Mouse (Mus musculus): ENCODE results near the gene Itga10. TPM values are rescaled to one million over a fixed set of nuclear protein-coding genes. Genes with fewer than 3 reads are reported as not detected.

The Itga10 gene
- polyA plus RNA-seq, 1 experiment from 2014 or later: 0.52 TPM

DNA sequence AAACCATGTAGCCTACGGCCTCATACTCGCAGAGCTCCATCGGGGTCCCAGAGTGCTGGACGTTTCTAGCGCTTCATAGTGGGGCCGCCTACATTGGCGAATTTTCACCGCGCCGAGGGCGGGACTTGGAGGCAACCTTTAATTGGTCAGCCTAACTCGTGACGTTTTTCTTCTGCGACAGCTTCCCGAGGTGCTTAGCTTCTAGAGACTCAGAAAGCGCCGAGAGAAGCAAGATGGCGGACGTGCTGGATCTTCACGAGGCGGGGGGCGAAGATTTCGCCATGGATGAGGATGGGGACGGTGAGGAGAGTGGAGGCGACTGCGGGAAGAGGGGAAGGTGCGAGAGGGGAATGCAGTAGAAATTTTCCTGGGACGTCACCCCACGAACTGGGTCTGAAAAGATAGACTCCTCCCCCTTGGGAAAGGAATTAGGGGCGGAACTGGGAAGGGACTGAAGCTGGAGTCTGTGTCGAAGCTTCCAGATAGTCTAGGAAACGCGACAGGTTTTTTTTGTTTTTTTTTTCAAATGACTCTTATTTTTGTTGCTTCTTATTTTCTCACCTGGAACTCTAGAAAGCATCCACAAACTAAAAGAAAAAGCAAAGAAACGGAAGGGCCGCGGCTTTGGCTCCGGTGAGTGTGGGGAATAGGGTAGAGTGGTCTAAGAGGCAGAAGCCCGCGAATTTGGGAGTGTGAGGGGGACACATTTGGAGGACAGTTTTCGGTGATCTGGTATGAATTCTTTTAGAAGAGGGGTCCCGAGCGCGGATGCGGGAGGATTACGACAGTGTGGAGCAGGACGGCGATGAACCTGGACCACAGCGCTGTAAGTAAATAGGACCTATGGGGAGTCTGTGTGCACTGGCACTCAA is 15.4 kb upstream of the Itga10 start, which contains the start of gene Rbm8a:
Gene Rbm8a, plus strand, starts transcription at position 205 of the 872 bp plus-strand sequence.
- Histone ChIP-seq H3K36me3 (ENCODE audit: control insufficient read depth, insufficient read depth, low read length) (peaks cover 5% of the 10 kb centered on the region; the same call in 1 of the 2 replicates), H3K4me1 (ENCODE audit: control insufficient read depth, insufficient read depth, low read length) (peaks cover 14% of the 10 kb centered on the region), H3K4me2 (peak within 1 kb of the TSS; percentile 69), H3K27ac (ENCODE audit: low read depth, low read length) (no peak within 1 kb of the TSS; the same call in 1 of the 2 replicates), H3K9me3 (ENCODE audit: control insufficient read depth, low read length) (no peaks in the 10 kb centered on the region), H3K4me3 (ENCODE audit: low read depth, low read length) (peak within 1 kb of the TSS; percentile 74), H3K9ac (ENCODE audit: low read length) (peak within 1 kb of the TSS; percentile 73), H3K27me3 (ENCODE audit: control insufficient read depth, insufficient read depth, low read length) (no peaks in the 10 kb centered on the region)
- 1% methylated on average over 48 of the region's 48 CpGs for WGBS
- ATAC-seq (ENCODE audit: low FRiP score): peak; percentile 95
- DNase-seq (ENCODE audit: low spot score, missing footprints): peak; percentile 100

DNA sequence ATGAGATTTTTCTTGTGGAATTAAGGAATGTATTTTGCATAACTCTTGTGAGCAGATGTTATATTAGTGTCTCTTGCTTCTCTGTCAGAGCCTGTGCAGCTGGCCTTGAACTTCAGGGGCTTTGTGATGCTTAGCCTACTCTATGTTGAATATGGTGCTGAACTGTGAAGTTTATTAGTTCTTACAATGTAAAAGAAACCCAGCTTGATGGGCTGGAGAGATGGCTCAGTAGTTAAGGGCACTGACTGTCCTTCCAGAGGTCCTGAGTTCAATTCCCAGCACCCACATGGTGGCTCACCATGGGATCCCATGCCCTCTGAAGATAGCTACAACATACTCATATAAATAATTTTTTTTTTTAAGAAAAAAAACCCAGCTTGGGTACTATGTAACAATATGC is 13.3 kb upstream of the Itga10 start:
- H3K36me3 ChIP-seq (ENCODE audit: control insufficient read depth, insufficient read depth, low read length): peaks cover 5% of the 10 kb centered on the region; the same call in 1 of the 2 replicates
- no peak for ATAC-seq (ENCODE audit: low FRiP score)
- H3K27ac ChIP-seq (ENCODE audit: low read depth, low read length): no peak overlapping the region
- no peaks in the 10 kb centered on the region for H3K27me3 ChIP-seq (ENCODE audit: control insufficient read depth, insufficient read depth, low read length)
- DNase-seq (ENCODE audit: low spot score, missing footprints): no peak
- H3K9me3 ChIP-seq (ENCODE audit: control insufficient read depth, low read length): no peaks in the 10 kb centered on the region
- no peak overlapping the region for H3K4me3 ChIP-seq (ENCODE audit: low read depth, low read length)
- H3K4me2 ChIP-seq: no peak overlapping the region
- peaks cover 16% of the 10 kb centered on the region for H3K4me1 ChIP-seq (ENCODE audit: control insufficient read depth, insufficient read depth, low read length)
- no peak overlapping the region for H3K9ac ChIP-seq (ENCODE audit: low read length)

DNA sequence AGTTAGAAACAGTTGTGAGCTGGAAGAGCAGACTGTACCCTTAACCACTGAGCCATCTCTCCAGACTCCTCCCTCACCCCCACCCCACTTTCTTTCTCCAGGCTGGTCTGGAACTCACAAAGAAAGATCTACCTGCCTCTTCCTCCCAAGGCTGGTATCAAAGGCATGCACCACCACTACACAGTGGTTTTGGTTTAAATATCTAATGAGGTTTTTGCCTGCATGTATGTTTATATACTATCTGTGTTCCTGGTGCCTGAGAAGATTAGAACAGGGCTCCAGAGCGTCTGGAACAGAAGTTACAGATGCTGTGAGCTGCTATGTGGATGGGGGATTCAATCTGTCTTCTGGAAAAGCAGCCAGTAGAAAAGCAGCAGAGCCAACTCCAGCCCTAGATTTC is 11.4 kb upstream of the Itga10 start:
- Histone ChIP-seq H3K4me3 (ENCODE audit: low read depth, low read length) (no peak overlapping the region), H3K9ac (ENCODE audit: low read length) (no peak overlapping the region), H3K4me2 (no peak overlapping the region), H3K27ac (ENCODE audit: low read depth, low read length) (no peak overlapping the region), H3K36me3 (ENCODE audit: control insufficient read depth, insufficient read depth, low read length) (peaks cover 5% of the 10 kb centered on the region; the same call in 1 of the 2 replicates), H3K4me1 (ENCODE audit: control insufficient read depth, insufficient read depth, low read length) (peaks cover 14% of the 10 kb centered on the region), H3K27me3 (ENCODE audit: control insufficient read depth, insufficient read depth, low read length) (no peaks in the 10 kb centered on the region), H3K9me3 (ENCODE audit: control insufficient read depth, low read length) (no peaks in the 10 kb centered on the region)
- WGBS: 63% methylated on average over 1 of the region's 1 CpGs
- ATAC-seq (ENCODE audit: low FRiP score) (no peak), DNase-seq (ENCODE audit: low spot score, missing footprints) (no peak)

DNA sequence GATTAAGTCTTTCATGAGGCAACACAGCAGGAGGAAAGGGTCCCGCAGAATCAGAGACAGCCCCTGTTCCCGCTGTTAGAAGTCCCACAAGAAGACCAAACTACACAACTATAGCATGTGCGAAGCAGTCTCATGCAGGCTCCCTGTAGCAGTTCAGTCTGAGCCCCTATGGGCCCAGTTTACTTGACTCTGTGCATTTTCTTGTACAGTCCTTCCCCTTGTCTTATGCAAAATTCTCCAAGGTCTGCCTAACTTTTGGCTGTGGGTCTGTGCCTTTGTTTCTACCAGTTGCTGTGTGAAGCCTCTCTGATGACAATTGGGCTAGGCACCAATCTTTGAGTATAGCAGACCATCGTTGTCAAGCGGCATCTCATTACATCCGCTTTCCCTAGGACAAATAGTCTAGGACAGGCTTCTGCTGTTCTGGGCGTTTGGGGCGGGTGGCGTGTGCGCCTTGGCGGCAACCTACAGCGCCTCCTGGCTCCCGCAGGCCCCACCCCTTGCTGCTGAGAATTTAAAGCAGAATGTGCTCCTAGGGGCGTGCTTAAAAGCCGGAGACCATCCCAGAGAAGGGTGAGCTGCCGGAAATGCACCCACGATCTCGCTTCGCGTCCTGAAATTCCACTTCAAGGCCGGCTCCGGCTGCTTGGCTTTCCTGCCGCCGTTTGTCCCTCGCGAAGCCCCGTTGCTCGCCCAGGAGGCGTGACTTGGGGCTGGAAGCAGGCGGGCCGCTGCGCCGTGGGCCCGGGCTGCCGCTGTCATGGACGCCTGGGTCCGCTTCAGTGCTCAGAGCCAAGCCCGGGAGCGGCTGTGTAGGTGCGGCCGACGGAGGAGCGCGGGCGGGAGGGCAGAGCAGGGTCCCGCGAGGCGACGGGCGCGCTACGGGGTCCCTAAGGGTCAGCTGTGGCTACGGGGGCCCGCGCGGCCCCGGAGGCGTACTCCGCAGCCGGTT is 10.2 kb upstream of the Itga10 start, which contains the start of the genes Pex11b and Gm42957:
Gene Pex11b, plus strand, starts transcription at position 449 of the 952 bp plus-strand sequence.
Gene Gm42957, plus strand, starts transcription at position 547 of the 952 bp plus-strand sequence.
- Histone ChIP-seq H3K4me3 (ENCODE audit: low read depth, low read length) (peak within 1 kb of the TSS; percentile 56), H3K27ac (ENCODE audit: low read depth, low read length) (peak within 1 kb of the TSS; percentile 37), H3K4me2 (peak within 1 kb of the TSS; percentile 88), H3K36me3 (ENCODE audit: control insufficient read depth, insufficient read depth, low read length) (peaks cover 7% of the 10 kb centered on the region; the same call in 1 of the 2 replicates), H3K4me1 (ENCODE audit: control insufficient read depth, insufficient read depth, low read length) (peaks cover 10% of the 10 kb centered on the region), H3K27me3 (ENCODE audit: control insufficient read depth, insufficient read depth, low read length) (no peaks in the 10 kb centered on the region), H3K9me3 (ENCODE audit: control insufficient read depth, low read length) (no peaks in the 10 kb centered on the region), H3K9ac (ENCODE audit: low read length) (peak within 1 kb of the TSS; percentile 80)
- 1% methylated on average over 60 of the region's 60 CpGs for WGBS
- ATAC-seq (ENCODE audit: low FRiP score) (peak; percentile 92), DNase-seq (ENCODE audit: low spot score, missing footprints) (peak; percentile 98)

DNA sequence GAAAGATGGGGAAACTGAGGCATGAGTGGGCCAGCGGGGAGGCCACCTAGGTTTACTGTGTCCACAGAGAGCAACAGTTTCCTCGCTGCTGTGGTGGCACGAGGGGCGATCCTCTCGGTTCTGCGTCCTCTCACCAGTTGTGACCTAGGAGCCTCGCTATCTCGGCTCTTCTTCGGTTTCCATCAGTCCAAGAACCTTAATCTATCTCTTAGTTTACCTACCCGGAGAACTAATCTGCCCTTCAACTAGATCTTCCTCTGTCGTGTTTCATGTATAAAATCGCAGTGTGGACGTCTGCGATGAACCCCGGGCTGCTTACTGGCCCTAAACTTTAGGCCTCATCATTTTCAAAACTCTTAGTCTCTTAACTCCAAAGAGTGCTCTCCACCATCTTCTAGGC is 9.5 kb upstream of the Itga10 start:
- no peak for ATAC-seq (ENCODE audit: low FRiP score)
- 13% methylated on average over 15 of the region's 15 CpGs for WGBS
- Histone ChIP-seq H3K4me2 (peak overlapping the region; percentile 88), H3K36me3 (ENCODE audit: control insufficient read depth, insufficient read depth, low read length) (peaks cover 7% of the 10 kb centered on the region; the same call in 1 of the 2 replicates), H3K27ac (ENCODE audit: low read depth, low read length) (no peak overlapping the region; the same call in 1 of the 2 replicates), H3K4me3 (ENCODE audit: low read depth, low read length) (peak overlapping the region; percentile 56), H3K4me1 (ENCODE audit: control insufficient read depth, insufficient read depth, low read length) (peaks cover 6% of the 10 kb centered on the region), H3K9ac (ENCODE audit: low read length) (peak overlapping the region; percentile 80), H3K27me3 (ENCODE audit: control insufficient read depth, insufficient read depth, low read length) (no peaks in the 10 kb centered on the region), H3K9me3 (ENCODE audit: control insufficient read depth, low read length) (no peaks in the 10 kb centered on the region)
- no peak for DNase-seq (ENCODE audit: low spot score, missing footprints)

DNA sequence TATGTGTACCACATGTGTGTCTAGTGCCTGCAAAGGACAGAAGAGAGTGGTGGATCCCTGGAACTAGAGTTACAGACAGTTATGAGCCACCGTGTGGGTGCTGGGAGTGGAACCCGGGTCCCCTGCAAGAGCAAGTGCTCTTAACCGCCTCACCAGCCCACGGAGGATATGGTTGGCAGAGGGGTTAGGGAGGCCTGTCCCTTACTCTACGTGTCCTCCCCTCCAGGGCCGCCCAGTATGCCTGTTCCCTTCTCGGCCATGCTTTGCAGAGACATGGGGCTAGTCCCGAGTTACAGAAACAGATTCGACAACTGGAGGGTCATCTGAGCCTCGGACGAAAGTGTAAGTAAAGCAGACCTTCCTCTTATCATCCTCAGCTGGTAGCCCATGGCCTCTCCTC is 8.9 kb upstream of the Itga10 start:
- ATAC-seq (ENCODE audit: low FRiP score) (no peak), DNase-seq (ENCODE audit: low spot score, missing footprints) (no peak)
- Histone ChIP-seq H3K27ac (ENCODE audit: low read depth, low read length) (no peak overlapping the region), H3K4me3 (ENCODE audit: low read depth, low read length) (peak overlapping the region; percentile 56), H3K9me3 (ENCODE audit: control insufficient read depth, low read length) (no peaks in the 10 kb centered on the region), H3K4me1 (ENCODE audit: control insufficient read depth, insufficient read depth, low read length) (peaks cover 3% of the 10 kb centered on the region; the same call in 1 of the 2 replicates), H3K36me3 (ENCODE audit: control insufficient read depth, insufficient read depth, low read length) (peaks cover 7% of the 10 kb centered on the region; the same call in 1 of the 2 replicates), H3K27me3 (ENCODE audit: control insufficient read depth, insufficient read depth, low read length) (no peaks in the 10 kb centered on the region), H3K9ac (ENCODE audit: low read length) (peak overlapping the region; percentile 80), H3K4me2 (peak overlapping the region; percentile 88)
- 69% methylated on average over 11 of the region's 11 CpGs for WGBS

DNA sequence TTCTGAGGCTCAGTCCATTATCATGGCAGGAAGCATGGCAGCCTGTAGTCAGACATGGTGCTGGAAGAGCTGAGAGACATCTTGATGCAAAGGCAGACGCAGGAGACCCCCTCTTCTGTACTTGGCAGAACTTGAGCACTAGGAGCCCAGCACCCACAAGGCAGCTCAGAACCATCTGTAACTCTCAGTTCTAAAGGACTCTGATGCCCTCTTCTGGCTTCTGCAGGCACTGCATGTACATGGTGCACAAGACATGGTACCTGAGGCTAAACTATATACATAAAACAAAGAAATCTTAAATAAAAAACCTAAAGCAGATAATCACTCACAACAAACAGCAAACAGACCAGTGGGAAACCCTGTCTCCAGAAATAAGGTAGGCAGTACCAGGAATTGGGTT is 6.2 kb upstream of the Itga10 start:
- Histone ChIP-seq H3K9me3 (ENCODE audit: control insufficient read depth, low read length) (no peaks in the 10 kb centered on the region), H3K27ac (ENCODE audit: low read depth, low read length) (no peak overlapping the region), H3K4me2 (no peak overlapping the region), H3K27me3 (ENCODE audit: control insufficient read depth, insufficient read depth, low read length) (no peaks in the 10 kb centered on the region), H3K36me3 (ENCODE audit: control insufficient read depth, insufficient read depth, low read length) (peaks cover 6% of the 10 kb centered on the region; the same call in 1 of the 2 replicates), H3K4me3 (ENCODE audit: low read depth, low read length) (no peak overlapping the region), H3K4me1 (ENCODE audit: control insufficient read depth, insufficient read depth, low read length) (peaks cover 3% of the 10 kb centered on the region; the same call in 1 of the 2 replicates), H3K9ac (ENCODE audit: low read length) (no peak overlapping the region)
- DNase-seq (ENCODE audit: low spot score, missing footprints) (peak; percentile 89), ATAC-seq (ENCODE audit: low FRiP score) (no peak)
- WGBS: 69% methylated on average over 1 of the region's 1 CpGs

DNA sequence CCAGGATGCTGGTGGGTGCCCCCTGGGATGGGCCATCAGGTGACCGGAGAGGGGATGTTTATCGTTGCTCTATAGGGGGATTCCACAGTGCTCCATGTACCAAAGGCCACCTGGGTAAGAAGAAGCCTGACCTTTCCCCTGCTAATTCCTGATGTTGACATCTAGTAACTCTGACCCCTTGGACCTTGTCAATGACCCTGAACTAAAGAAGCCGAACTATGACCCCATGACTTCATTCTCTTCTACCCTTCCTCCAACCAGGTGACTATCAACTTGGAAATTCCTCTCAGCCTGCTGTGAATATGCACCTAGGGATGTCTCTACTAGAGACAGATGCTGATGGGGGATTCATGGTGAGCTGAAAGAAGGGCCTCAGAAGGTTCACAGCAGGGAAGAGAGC is 2.0 kb downstream of the Itga10 start:
- Histone ChIP-seq H3K4me1 (ENCODE audit: control insufficient read depth, insufficient read depth, low read length) (no peaks in the 10 kb centered on the region), H3K9ac (ENCODE audit: low read length) (no peak overlapping the region), H3K27me3 (ENCODE audit: control insufficient read depth, insufficient read depth, low read length) (no peaks in the 10 kb centered on the region), H3K27ac (ENCODE audit: low read depth, low read length) (no peak overlapping the region), H3K36me3 (ENCODE audit: control insufficient read depth, insufficient read depth, low read length) (peaks cover 3% of the 10 kb centered on the region; the same call in 1 of the 2 replicates), H3K9me3 (ENCODE audit: control insufficient read depth, low read length) (no peaks in the 10 kb centered on the region), H3K4me3 (ENCODE audit: low read depth, low read length) (no peak overlapping the region), H3K4me2 (no peak overlapping the region)
- DNase-seq (ENCODE audit: low spot score, missing footprints) (no peak), ATAC-seq (ENCODE audit: low FRiP score) (no peak)
- WGBS: 68% methylated on average over 3 of the region's 3 CpGs

All from midbrain, embryonic 11.5 days (tissue).